12 mouse cellular contexts compared by ENCODE assay signal in genomic region chr7:119111771-119112170, GRCm38 (mm10).
DNase-seq lines count a peak whose midpoint lies in the region; ATAC-seq lines count a peak whose summit lies in the region.
"Had no signal": no experiment of that assay in that cellular context is flagged by ENCODE, and none has a peak within 500 bp of the region (broad histone marks: within the 10 kb centered on the region; RNA-seq: fewer than 3 reads in every experiment).

No protein-coding gene starts in this region.

- no peaks in the 10 kb centered on the region for H3K36me3 ChIP-seq in kidney, embryonic 15.5 days
- no peaks in the 10 kb centered on the region for H3K36me3 ChIP-seq in limb, embryonic 10.5 days
- no peaks in the 10 kb centered on the region for H3K36me3 ChIP-seq in liver, embryonic 12.5 days

- DNase-seq in kidney, adult 8-10 months: peak; percentile 1 to 9
- peak; percentile 8 for DNase-seq in Muller cell, postnatal 12 days (ENCODE audit: inconsistent ontology term)
- DNase-seq in c-Kit-positive CD71-negative TER-119-negative erythroid progenitor cells, embryonic 14.5 days (ENCODE audit: low read depth): peak; percentile 14
- DNase-seq in limb, embryonic 10.5 days (ENCODE audit: low spot score): peak; percentile 65
- DNase-seq in layer of hippocampus, adult 9-10 months (ENCODE audit: low spot score): no peak
- DNase-seq in ovary, postnatal 36 days (ENCODE audit: low spot score): no peak
- DNase-seq: heart, adult 2 months; right cerebral cortex, postnatal 14 days; thymus, postnatal 36 days had no signal

- WGBS in kidney, embryonic 15.5 days: 67% methylated on average over 8 of the region's 8 CpGs
- WGBS in limb, embryonic 10.5 days: 70% methylated on average over 8 of the region's 8 CpGs
- 62% methylated on average over 8 of the region's 8 CpGs for WGBS in liver, embryonic 12.5 days (ENCODE audit: insufficient replicate concordance)

- H3K4me1 ChIP-seq in kidney, embryonic 15.5 days: no peaks in the 10 kb centered on the region
- no peaks in the 10 kb centered on the region for H3K4me1 ChIP-seq in limb, embryonic 10.5 days
- H3K4me1 ChIP-seq in liver, embryonic 12.5 days: no peaks in the 10 kb centered on the region
- H3K4me1 ChIP-seq: megakaryocyte, embryonic 14.5 days had no signal

- no peak overlapping the region for H3K27ac ChIP-seq in kidney, embryonic 15.5 days
- H3K27ac ChIP-seq in limb, embryonic 10.5 days: no peak overlapping the region
- no peak overlapping the region for H3K27ac ChIP-seq in liver, embryonic 12.5 days
- H3K27ac ChIP-seq: heart, adult 2 months had no signal

- no peak overlapping the region for H3K9ac ChIP-seq in kidney, embryonic 15.5 days
- H3K9ac ChIP-seq in liver, embryonic 12.5 days: no peak overlapping the region

- H3K4me2 ChIP-seq in kidney, embryonic 15.5 days: no peak overlapping the region
- H3K4me2 ChIP-seq in liver, embryonic 12.5 days: no peak overlapping the region

- H3K9me3 ChIP-seq in kidney, embryonic 15.5 days (replicated peaks): no peaks in the 10 kb centered on the region
- H3K9me3 ChIP-seq in limb, embryonic 10.5 days (replicated peaks): no peaks in the 10 kb centered on the region
- no peaks in the 10 kb centered on the region for H3K9me3 ChIP-seq in liver, embryonic 12.5 days (replicated peaks)
- H3K9me3 ChIP-seq: megakaryocyte, embryonic 14.5 days had no signal

- no peaks in the 10 kb centered on the region for H3K27me3 ChIP-seq in kidney, embryonic 15.5 days
- H3K27me3 ChIP-seq in limb, embryonic 10.5 days (ENCODE audit: low read depth, poor library complexity, severe bottlenecking): no peaks in the 10 kb centered on the region
- H3K27me3 ChIP-seq in liver, embryonic 12.5 days (replicated peaks): no peaks in the 10 kb centered on the region
- H3K27me3 ChIP-seq: megakaryocyte, embryonic 14.5 days had no signal

- ATAC-seq in kidney, embryonic 15.5 days (replicated peaks; ENCODE audit: low FRiP score): no peak
- no peak for ATAC-seq in liver, embryonic 12.5 days

- no peak overlapping the region for H3K4me3 ChIP-seq in kidney, embryonic 15.5 days (replicated peaks)
- H3K4me3 ChIP-seq in limb, embryonic 10.5 days: no peak overlapping the region
- H3K4me3 ChIP-seq in liver, embryonic 12.5 days: no peak overlapping the region
- H3K4me3 ChIP-seq: heart, adult 2 months; megakaryocyte, embryonic 14.5 days had no signal

Comparison
In these comparisons a context has a peak if more than half of its experiments do, and no peak if none do; other contexts are left out.
1. DNase-seq: peak in kidney, adult 8-10 months (2 of 2), Muller cell, postnatal 12 days (single experiment), c-Kit-positive CD71-negative TER-119-negative erythroid progenitor cells, embryonic 14.5 days (single experiment) and limb, embryonic 10.5 days (single experiment); none in layer of hippocampus, adult 9-10 months (single experiment) and ovary, postnatal 36 days (single experiment).